Mouse (Mus musculus) heart, embryonic 12.5 days (tissue): ENCODE results near the gene Lst1. TPM values are rescaled to one million over a fixed set of nuclear protein-coding genes. Genes with fewer than 3 reads are reported as not detected.
A peak's percentile ranks its signal among the peaks of the same experiment; 100 is the strongest.

Source experiments
- ATAC-seq: fragments of 200-750 bp; cut with Nextera tagmentation; 2 replicates; pipeline ENCODE4 v1.8.0; 2017; ENCODE audit warnings: moderate TSS enrichment, moderate library complexity; ENCODE audit not compliant: insufficient number of reproducible peaks, low FRiP score
- H3K27ac ChIP-seq: fragments of 300-500 bp; sonication (generic); 2 replicates; pipeline ENCODE4 v1.5.1; 2016; ENCODE audit warnings: mild to moderate bottlenecking, moderate library complexity; ENCODE audit not compliant: poor library complexity, severe bottlenecking
- H3K27me3 ChIP-seq: fragments of 300-500 bp; sonication (generic); replicated peaks from 2 replicates; pipeline ENCODE4 v1.6.1; 2016; ENCODE audit warnings: mild to moderate bottlenecking, moderate library complexity
- H3K36me3 ChIP-seq: fragments of 300-500 bp; sonication (generic); 2 replicates; pipeline ENCODE4 v1.6.1; 2016; ENCODE audit warnings: mild to moderate bottlenecking, moderate library complexity
- H3K4me1 ChIP-seq: fragments of 300-500 bp; sonication (generic); replicated peaks from 2 replicates; pipeline ENCODE4 v1.6.1; 2016; ENCODE audit warnings: mild to moderate bottlenecking
- H3K4me2 ChIP-seq: fragments of 300-500 bp; sonication (generic); 2 replicates; pipeline ENCODE4 v1.6.1; 2016; ENCODE audit warnings: mild to moderate bottlenecking, moderate library complexity
- H3K4me3 ChIP-seq: fragments of 300-500 bp; sonication (generic); 2 replicates; pipeline ENCODE4 v1.5.1; 2016; ENCODE audit warnings: mild to moderate bottlenecking
- H3K9ac ChIP-seq: fragments of 300-500 bp; sonication (generic); 2 replicates; pipeline ENCODE4 v1.6.1; 2016; ENCODE audit warnings: mild to moderate bottlenecking, moderate library complexity
- H3K9me3 ChIP-seq: fragments of 300-500 bp; sonication (generic); replicated peaks from 2 replicates; pipeline ENCODE4 v1.6.1; 2016; ENCODE audit warnings: mild to moderate bottlenecking, moderate library complexity
- WGBS: fragments of 180-500 bp; shearing (Covaris S2); methylation state at CpG from one replicate; pipeline ENCODE4 v1.1.7; 2016; 5-methylcytosine and 5-hydroxymethylcytosine counted together
- polyA plus RNA-seq: library from polyadenylated mRNA; unstranded; fragments of >200 nt; fragmentation: Nextera tagmentation; extraction: Ambion mirVana; gene quantifications from 2 replicates; pipeline ENCODE4 v1.2.1, GENCODE M21; 2016

The Lst1 gene
- polyA plus RNA-seq, 1 experiment from 2014 or later = 5.2 TPM

GRCm38 (mm10) chr17:35157254-35157653, 31.0 kb downstream of the Lst1 start:
- Histone ChIP-seq H3K4me3 (no peak overlapping the region), H3K9me3 (no peaks in the 10 kb centered on the region), H3K4me1 (peaks cover 12% of the 10 kb centered on the region), H3K27me3 (no peaks in the 10 kb centered on the region), H3K9ac (no peak overlapping the region), H3K27ac (no peak overlapping the region), H3K4me2 (no peak overlapping the region), H3K36me3 (peaks cover 100% of the 10 kb centered on the region)
- no peak for ATAC-seq
- 87% methylated on average over 8 of the region's 8 CpGs for WGBS

GRCm38 (mm10) chr17:35156461-35157200, 31.6 kb downstream of the Lst1 start:
- peaks cover 6% of the 10 kb centered on the region for H3K4me1 ChIP-seq
- 90% methylated on average over 33 of the region's 33 CpGs for WGBS
- no peaks in the 10 kb centered on the region for H3K9me3 ChIP-seq
- H3K27me3 ChIP-seq = no peaks in the 10 kb centered on the region
- ATAC-seq = no peak
- peaks cover 100% of the 10 kb centered on the region for H3K36me3 ChIP-seq
- no peak overlapping the region for H3K4me2 ChIP-seq
- H3K9ac ChIP-seq = no peak overlapping the region
- H3K4me3 ChIP-seq = no peak overlapping the region
- no peak overlapping the region for H3K27ac ChIP-seq

GRCm38 (mm10) chr17:35155451-35155850, 32.8 kb downstream of the Lst1 start:
- Histone ChIP-seq H3K27me3 (no peaks in the 10 kb centered on the region), H3K9me3 (no peaks in the 10 kb centered on the region), H3K9ac (no peak overlapping the region), H3K4me2 (no peak overlapping the region), H3K36me3 (peaks cover 98% of the 10 kb centered on the region), H3K4me1 (no peaks in the 10 kb centered on the region), H3K4me3 (no peak overlapping the region), H3K27ac (no peak overlapping the region)
- 94% methylated on average over 12 of the region's 12 CpGs for WGBS
- ATAC-seq = no peak

- ATAC-seq = no peak
- Histone ChIP-seq H3K4me2 (no peak overlapping the region), H3K4me3 (no peak overlapping the region), H3K36me3 (peaks cover 98% of the 10 kb centered on the region), H3K4me1 (no peaks in the 10 kb centered on the region), H3K27ac (no peak overlapping the region; the same call in 1 of the 2 replicates), H3K9me3 (no peaks in the 10 kb centered on the region), H3K9ac (no peak overlapping the region), H3K27me3 (no peaks in the 10 kb centered on the region)
- WGBS = 85% methylated on average over 7 of the region's 7 CpGs
Measured at GRCm38 (mm10) chr17:35154616-35155015, 33.6 kb downstream of the Lst1 start.

GRCm38 (mm10) chr17:35153931-35154330, 34.3 kb downstream of the Lst1 start:
- no peak overlapping the region for H3K4me3 ChIP-seq
- H3K36me3 ChIP-seq = peaks cover 98% of the 10 kb centered on the region
- no peaks in the 10 kb centered on the region for H3K27me3 ChIP-seq
- H3K4me1 ChIP-seq = no peaks in the 10 kb centered on the region
- 88% methylated on average over 4 of the region's 4 CpGs for WGBS
- H3K9me3 ChIP-seq = no peaks in the 10 kb centered on the region
- no peak for ATAC-seq
- H3K4me2 ChIP-seq = no peak overlapping the region
- no peak overlapping the region for H3K27ac ChIP-seq
- H3K9ac ChIP-seq = no peak overlapping the region

- Histone ChIP-seq H3K27me3 (no peaks in the 10 kb centered on the region), H3K4me1 (no peaks in the 10 kb centered on the region), H3K4me3 (no peak overlapping the region), H3K27ac (no peak overlapping the region), H3K9me3 (no peaks in the 10 kb centered on the region), H3K4me2 (no peak overlapping the region), H3K9ac (no peak overlapping the region), H3K36me3 (peaks cover 98% of the 10 kb centered on the region)
- WGBS = 82% methylated on average over 9 of the region's 9 CpGs
- ATAC-seq = no peak
Measured at GRCm38 (mm10) chr17:35153077-35153476, 35.2 kb downstream of the Lst1 start.

DNA sequence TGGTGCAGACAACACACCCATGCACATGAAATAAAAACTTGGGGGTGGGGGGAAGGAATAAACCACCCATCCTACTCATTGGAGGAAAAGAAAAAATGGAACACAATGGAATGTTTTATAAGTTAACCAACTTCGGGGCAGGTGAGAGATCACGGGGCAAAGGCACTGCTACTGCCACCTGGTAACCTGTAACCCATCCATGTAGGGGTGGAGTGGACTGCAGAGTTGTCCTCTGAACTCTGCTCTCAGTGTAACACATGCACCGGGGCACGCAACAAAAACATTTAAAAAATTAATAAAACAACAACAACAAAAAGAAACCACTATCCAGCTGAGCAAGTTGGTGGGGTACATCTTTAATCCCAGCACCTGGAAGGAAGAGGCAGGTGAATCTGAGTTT, 36.1 kb downstream of the Lst1 start:
- Histone ChIP-seq H3K27ac (no peak overlapping the region), H3K9me3 (no peaks in the 10 kb centered on the region), H3K4me3 (no peak overlapping the region), H3K4me2 (no peak overlapping the region), H3K9ac (no peak overlapping the region), H3K36me3 (peaks cover 97% of the 10 kb centered on the region), H3K4me1 (no peaks in the 10 kb centered on the region), H3K27me3 (no peaks in the 10 kb centered on the region)
- no peak for ATAC-seq
- 97% methylated on average over 4 of the region's 4 CpGs for WGBS

DNA sequence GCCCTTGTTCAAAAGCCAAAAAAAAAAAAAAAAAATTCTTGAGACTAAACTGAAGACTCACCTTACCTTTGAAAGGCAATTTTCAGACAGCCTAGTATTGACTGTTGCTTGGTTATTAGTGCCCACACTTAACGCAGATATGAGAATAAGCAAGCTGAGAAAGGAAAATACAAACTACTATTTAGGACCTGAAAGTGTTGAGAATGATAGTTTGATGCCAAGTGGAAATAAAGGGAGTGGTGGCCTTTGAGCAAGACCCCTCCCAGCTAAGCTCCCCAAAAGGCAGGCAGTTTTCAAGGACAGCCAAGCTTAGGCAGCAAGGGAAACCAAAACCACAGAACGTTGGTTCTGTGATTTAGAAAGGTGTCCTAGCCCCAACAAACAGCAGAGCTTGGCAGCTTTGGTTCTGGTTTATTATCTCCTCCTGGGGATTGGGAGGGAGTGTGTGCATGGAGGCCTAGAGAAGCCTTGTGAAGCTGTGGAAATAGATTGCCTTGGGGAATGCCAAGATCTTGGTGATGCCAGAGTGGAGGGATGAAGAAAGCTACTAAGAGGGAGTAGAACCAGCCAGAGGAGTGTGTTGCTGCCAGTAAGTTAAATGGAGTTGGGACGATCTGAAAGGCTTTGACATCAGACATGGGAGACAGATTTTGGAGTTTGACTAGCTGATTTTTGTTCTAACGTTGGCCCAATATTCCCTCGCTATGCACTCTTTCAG, 40.2 kb downstream of the Lst1 start:
- H3K4me2 ChIP-seq = no peak overlapping the region
- H3K27me3 ChIP-seq = no peaks in the 10 kb centered on the region
- no peak for ATAC-seq
- H3K9ac ChIP-seq = no peak overlapping the region
- H3K36me3 ChIP-seq = peaks cover 97% of the 10 kb centered on the region
- no peak overlapping the region for H3K4me3 ChIP-seq
- WGBS = 72% methylated on average over 5 of the region's 5 CpGs
- peaks cover 5% of the 10 kb centered on the region; the same call in 1 of the 2 replicates for H3K9me3 ChIP-seq
- H3K4me1 ChIP-seq = no peaks in the 10 kb centered on the region
- H3K27ac ChIP-seq = peak overlapping the region; percentile 33; the same call in 1 of the 2 replicates

DNA sequence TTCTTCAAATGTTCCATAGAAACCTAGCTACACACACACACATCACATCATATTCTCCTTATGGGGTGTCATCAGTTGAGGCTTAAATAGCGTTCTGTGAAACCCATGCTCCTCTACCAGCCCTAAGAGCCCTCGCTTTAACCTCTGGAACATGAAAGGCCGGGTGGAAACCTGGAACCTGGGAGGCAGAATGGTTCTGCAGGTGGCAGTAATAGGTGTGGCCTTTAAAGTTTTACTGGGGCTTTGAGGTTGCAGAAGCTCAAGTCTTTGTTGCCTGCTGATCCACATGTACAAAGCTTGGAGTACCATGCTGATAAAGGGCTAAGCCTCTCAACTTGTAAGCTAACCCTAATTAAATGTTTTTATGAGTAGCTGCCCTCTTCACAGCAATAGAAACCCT, 40.9 kb downstream of the Lst1 start:
- Histone ChIP-seq H3K27me3 (no peaks in the 10 kb centered on the region), H3K9ac (no peak overlapping the region), H3K4me1 (no peaks in the 10 kb centered on the region), H3K27ac (no peak overlapping the region), H3K4me3 (no peak overlapping the region), H3K36me3 (peaks cover 97% of the 10 kb centered on the region), H3K9me3 (peaks cover 7% of the 10 kb centered on the region; the same call in 1 of the 2 replicates), H3K4me2 (no peak overlapping the region)
- 56% methylated on average over 3 of the region's 3 CpGs for WGBS
- ATAC-seq = no peak

GRCm38 (mm10) chr17:35146139-35146538, 42.1 kb downstream of the Lst1 start:
- no peak overlapping the region for H3K9ac ChIP-seq
- no peak for ATAC-seq
- H3K4me2 ChIP-seq = no peak overlapping the region
- H3K4me1 ChIP-seq = no peaks in the 10 kb centered on the region
- H3K27ac ChIP-seq = no peak overlapping the region
- H3K9me3 ChIP-seq = peaks cover 7% of the 10 kb centered on the region; the same call in 1 of the 2 replicates
- no peak overlapping the region for H3K4me3 ChIP-seq
- no peaks in the 10 kb centered on the region for H3K27me3 ChIP-seq
- WGBS = 89% methylated on average over 5 of the region's 5 CpGs
- peaks cover 97% of the 10 kb centered on the region for H3K36me3 ChIP-seq

DNA sequence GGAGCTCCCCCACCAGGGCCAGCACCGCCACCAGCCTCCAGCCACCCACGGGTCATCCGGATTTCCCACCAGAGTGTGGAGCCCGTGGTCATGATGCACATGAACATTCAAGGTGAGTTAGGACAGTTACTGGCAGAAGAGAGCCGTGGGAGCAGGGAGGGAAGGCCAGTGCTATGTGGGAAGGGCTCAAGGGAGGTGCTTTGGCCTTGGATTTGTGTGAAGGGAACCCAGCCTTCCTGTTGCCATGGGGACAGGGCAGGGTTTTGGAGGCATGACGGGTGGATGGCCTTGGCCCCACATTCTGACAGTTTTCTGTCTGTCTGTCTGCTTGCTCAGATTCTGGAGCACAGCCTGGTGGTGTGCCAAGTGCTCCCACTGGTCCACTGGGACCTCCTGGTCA, 46.3 kb downstream of the Lst1 start:
- ATAC-seq = no peak

More for the DNA sequence above, 46.3 kb downstream of the Lst1 start:
- Histone ChIP-seq H3K4me1 (peaks cover 6% of the 10 kb centered on the region), H3K9ac (no peak overlapping the region), H3K4me3 (no peak overlapping the region), H3K4me2 (no peak overlapping the region), H3K27ac (no peak overlapping the region), H3K27me3 (no peaks in the 10 kb centered on the region), H3K36me3 (peaks cover 89% of the 10 kb centered on the region), H3K9me3 (peaks cover 7% of the 10 kb centered on the region; the same call in 1 of the 2 replicates)
- 92% methylated on average over 6 of the region's 6 CpGs for WGBS
